Mouse (Mus musculus): ENCODE results near the gene Ulk4. TPM values are rescaled to one million over a fixed set of nuclear protein-coding genes. Genes with fewer than 3 reads are reported as not detected.

Ulk4 gene
- polyA plus RNA-seq, 1 experiment from 2014 or later = 156 TPM

DNA sequence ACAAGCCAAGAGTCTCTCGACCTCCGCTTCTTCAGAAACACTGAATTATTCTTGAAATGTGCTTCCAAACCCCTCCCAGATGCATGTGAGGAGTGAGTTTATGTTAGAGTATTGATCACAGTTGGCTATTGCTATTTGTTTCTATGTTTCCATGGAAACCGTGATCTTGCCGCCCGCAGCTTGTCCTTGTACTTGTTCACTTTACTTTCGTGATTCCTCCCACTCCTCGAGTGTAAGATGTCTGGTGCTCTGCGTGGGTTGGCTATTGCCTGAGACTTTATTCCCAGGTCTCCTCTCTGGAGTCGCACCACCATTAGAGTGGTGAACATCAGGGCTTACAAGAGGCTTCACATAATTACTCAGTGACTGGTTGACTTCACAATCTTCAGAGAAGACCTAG lies 80.5 kb downstream of the Ulk4 start:
- Histone ChIP-seq H3K4me1 (no peaks in the 10 kb centered on the region), H3K4me3 (no peak overlapping the region), H3K9me3 (peaks cover 45% of the 10 kb centered on the region), H3K27me3 (ENCODE audit: poor library complexity, severe bottlenecking) (no peaks in the 10 kb centered on the region), H3K27ac (no peak overlapping the region), H3K36me3 (replicated peaks) (peaks cover 60% of the 10 kb centered on the region)
- 94% methylated on average over 9 of the region's 9 CpGs for WGBS
- DNase-seq (ENCODE audit: extremely low spot score, low spot score) = no peak

DNA sequence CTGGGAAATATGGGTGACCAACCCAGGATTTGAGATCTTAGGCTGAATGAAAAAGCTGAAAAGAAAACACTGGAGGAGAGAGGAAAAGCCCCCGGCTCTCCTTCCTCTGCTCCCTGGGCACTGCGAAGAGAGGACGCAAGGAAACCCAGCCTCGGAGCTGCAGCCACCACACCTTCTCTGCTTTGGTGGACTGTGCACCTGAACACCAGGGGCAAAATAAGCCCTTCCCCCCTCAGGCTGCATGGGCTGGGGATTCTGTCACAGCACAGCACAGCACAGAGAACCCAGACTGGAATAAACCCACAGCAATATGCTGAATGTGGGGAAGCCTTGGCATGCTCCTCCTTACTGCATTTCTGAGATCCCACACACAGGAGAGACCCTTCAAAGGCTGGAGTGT lies 81.9 kb downstream of the Ulk4 start:
- WGBS = 97% methylated on average over 4 of the region's 4 CpGs
- Histone ChIP-seq H3K27me3 (ENCODE audit: poor library complexity, severe bottlenecking) (no peaks in the 10 kb centered on the region), H3K4me3 (no peak overlapping the region), H3K4me1 (no peaks in the 10 kb centered on the region), H3K9me3 (peaks cover 41% of the 10 kb centered on the region), H3K27ac (no peak overlapping the region), H3K36me3 (replicated peaks) (peaks cover 65% of the 10 kb centered on the region)
- no peak for DNase-seq (ENCODE audit: extremely low spot score, low spot score)

DNA sequence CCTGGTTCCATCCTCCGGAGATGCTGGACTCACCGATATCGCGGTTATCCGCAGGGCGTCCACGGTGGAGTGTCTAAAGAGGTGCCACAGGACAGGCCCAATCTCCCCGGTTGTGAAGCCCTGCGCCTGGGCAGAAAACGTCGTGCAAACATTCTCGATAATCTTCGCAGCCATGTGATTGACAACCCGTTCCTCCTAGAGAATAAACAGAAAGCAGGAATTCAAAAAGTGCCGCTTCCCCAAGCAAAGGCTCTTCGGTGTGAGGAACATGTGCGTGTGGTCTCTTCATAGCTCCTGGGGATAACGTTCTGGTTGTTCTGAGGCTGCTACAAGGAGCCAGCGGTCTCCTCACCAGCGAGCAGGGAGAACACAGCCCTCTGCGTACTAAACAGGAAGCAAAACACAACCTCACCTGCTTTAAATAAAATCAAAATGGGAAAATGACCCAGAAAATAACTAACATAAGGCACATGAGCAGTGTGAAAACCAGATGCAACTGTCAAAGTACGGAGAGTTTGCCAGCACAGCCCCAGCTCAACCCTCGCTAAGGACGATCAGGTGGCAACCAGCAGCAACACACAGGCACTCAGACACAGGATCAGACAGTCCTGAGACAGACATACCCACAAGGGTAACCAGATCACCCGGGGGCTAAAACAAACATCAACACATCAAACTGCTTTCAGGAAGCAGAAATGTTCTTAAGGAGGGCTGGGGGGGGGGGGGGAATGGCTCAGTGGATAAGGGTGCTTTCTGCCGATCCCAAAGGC lies 84.2 kb downstream of the Ulk4 start:
- H3K36me3 ChIP-seq (replicated peaks) = peaks cover 61% of the 10 kb centered on the region
- H3K4me1 ChIP-seq = no peaks in the 10 kb centered on the region
- H3K4me3 ChIP-seq = no peak overlapping the region
- DNase-seq (ENCODE audit: extremely low spot score, low spot score) = no peak
- no peak overlapping the region for H3K27ac ChIP-seq
- 95% methylated on average over 26 of the region's 26 CpGs for WGBS
- peaks cover 41% of the 10 kb centered on the region for H3K9me3 ChIP-seq
- H3K27me3 ChIP-seq (ENCODE audit: poor library complexity, severe bottlenecking) = no peaks in the 10 kb centered on the region

DNA sequence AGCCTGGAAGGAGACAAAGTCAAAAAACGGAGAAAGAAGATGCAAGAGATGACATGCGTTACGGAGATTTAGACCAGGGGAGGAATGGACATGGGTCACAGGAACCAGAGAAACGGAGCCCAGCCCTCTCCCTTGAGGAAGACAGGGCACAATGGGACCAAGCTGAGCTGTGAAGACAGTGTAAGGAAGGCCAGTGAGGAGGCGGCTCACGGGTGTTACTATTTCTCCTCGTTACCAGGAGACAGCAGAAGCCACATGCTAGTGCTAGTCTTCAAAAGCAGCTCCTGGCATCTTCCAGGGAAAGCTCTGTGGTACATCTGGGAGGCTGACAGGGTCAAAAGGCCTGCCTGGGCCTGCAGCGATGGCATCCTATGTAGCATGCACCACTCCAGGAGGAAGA lies 89.2 kb downstream of the Ulk4 start:
- no peaks in the 10 kb centered on the region for H3K27me3 ChIP-seq (ENCODE audit: poor library complexity, severe bottlenecking)
- H3K36me3 ChIP-seq (replicated peaks) = peaks cover 40% of the 10 kb centered on the region
- H3K9me3 ChIP-seq = peaks cover 13% of the 10 kb centered on the region
- H3K27ac ChIP-seq = no peak overlapping the region
- WGBS = 88% methylated on average over 8 of the region's 8 CpGs
- no peak overlapping the region for H3K4me3 ChIP-seq
- H3K4me1 ChIP-seq = no peaks in the 10 kb centered on the region
- no peak for DNase-seq (ENCODE audit: extremely low spot score, low spot score)

DNA sequence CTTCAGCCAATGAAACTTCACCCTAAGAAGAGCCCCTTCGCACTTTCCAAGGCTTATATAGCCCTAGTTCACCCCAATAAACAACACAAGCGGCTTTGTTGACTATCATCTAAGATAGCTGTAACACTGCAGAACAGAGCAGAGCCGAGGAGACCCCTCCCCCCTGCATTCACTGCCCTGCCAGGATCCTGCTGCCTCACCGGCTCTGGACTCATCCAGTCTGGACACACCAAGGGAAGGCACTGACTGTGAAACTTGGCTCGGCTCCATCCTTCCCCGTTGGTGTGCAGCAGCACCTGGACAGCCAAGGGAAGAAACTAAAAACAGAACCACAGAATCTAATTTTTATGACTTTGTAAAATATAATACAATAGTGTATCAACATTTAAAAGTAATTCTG lies 91.2 kb downstream of the Ulk4 start:
- WGBS = 73% methylated on average over 6 of the region's 6 CpGs
- Histone ChIP-seq H3K9me3 (no peaks in the 10 kb centered on the region), H3K4me3 (no peak overlapping the region), H3K36me3 (replicated peaks) (peaks cover 21% of the 10 kb centered on the region), H3K27ac (no peak overlapping the region), H3K27me3 (ENCODE audit: poor library complexity, severe bottlenecking) (no peaks in the 10 kb centered on the region), H3K4me1 (no peaks in the 10 kb centered on the region)
- DNase-seq (ENCODE audit: extremely low spot score, low spot score) = no peak

DNA sequence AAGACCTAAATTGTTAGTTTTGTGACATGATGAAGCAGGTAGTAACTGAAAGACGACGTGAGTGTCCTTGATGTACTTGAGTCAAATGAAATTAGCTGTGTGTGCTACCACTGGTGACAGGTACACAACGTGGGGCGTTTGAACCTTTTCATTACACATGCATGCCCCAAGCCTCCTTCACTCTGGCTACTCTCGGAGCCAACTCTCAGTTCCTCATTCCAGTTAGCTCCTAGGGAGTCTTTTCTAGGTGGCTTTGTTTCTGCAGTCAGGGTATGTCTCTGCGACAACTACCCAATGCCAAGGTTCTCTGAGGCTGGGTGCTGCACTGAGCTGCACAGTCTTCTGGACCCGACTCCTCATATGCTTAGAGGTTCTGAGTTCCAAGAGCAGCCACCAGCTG lies 100.6 kb downstream of the Ulk4 start:
- Histone ChIP-seq H3K4me3 (no peak overlapping the region), H3K4me1 (no peaks in the 10 kb centered on the region), H3K27me3 (ENCODE audit: poor library complexity, severe bottlenecking) (no peaks in the 10 kb centered on the region), H3K36me3 (replicated peaks) (peaks cover 16% of the 10 kb centered on the region), H3K27ac (no peak overlapping the region), H3K9me3 (peaks cover 7% of the 10 kb centered on the region; the same call in 1 of the 2 replicates)
- DNase-seq (ENCODE audit: extremely low spot score, low spot score) = no peak
- WGBS = 91% methylated on average over 7 of the region's 7 CpGs

DNA sequence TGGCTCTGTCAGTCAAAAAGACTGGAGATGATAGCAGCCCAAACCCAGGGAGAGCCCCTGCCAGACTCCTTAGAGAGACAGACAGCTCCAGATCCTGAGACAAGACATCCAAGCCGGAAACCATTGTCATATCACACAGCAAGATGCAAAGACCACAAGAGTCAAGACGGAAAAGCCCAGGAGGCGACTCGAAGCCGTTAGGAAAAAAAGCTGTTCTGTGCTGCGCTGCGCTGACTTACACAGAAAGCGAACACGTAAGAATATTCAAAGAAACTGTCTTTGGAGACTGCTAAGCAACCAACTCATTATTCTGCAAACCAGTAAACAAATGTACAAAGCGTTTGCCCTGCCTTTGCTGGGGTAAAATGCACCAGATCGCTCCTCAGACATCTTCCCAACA lies 101.8 kb downstream of the Ulk4 start:
- DNase-seq (ENCODE audit: extremely low spot score, low spot score) = no peak
- peaks cover 7% of the 10 kb centered on the region; the same call in 1 of the 2 replicates for H3K9me3 ChIP-seq
- WGBS = 90% methylated on average over 11 of the region's 11 CpGs
- no peaks in the 10 kb centered on the region for H3K27me3 ChIP-seq (ENCODE audit: poor library complexity, severe bottlenecking)
- H3K36me3 ChIP-seq (replicated peaks) = peaks cover 18% of the 10 kb centered on the region
- no peak overlapping the region for H3K4me3 ChIP-seq
- no peak overlapping the region for H3K27ac ChIP-seq
- no peaks in the 10 kb centered on the region for H3K4me1 ChIP-seq

DNA sequence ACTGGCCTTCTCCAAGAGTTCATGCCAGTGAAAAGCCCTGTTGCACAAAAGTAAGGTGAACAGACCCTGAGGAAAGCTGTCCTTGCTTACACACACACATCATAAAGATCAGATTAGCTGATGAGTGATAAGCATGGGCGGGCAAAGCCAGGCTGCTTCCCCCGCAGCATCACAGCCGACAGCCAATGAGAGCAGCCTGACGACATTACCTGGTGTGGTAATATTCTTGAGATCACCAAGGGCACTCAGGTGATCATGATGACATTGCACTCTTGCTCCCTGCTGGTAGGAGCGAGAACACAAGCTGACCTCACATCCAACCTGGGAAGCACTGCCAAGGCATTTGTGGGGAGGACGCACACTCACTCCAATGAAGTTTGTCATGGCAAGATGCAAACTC lies 104.9 kb downstream of the Ulk4 start:
- Histone ChIP-seq H3K4me3 (no peak overlapping the region), H3K27ac (no peak overlapping the region), H3K36me3 (replicated peaks) (peaks cover 8% of the 10 kb centered on the region), H3K4me1 (no peaks in the 10 kb centered on the region), H3K27me3 (ENCODE audit: poor library complexity, severe bottlenecking) (no peaks in the 10 kb centered on the region), H3K9me3 (peaks cover 2% of the 10 kb centered on the region; the same call in 1 of the 2 replicates)
- DNase-seq (ENCODE audit: extremely low spot score, low spot score) = no peak
- 93% methylated on average over 6 of the region's 6 CpGs for WGBS

DNA sequence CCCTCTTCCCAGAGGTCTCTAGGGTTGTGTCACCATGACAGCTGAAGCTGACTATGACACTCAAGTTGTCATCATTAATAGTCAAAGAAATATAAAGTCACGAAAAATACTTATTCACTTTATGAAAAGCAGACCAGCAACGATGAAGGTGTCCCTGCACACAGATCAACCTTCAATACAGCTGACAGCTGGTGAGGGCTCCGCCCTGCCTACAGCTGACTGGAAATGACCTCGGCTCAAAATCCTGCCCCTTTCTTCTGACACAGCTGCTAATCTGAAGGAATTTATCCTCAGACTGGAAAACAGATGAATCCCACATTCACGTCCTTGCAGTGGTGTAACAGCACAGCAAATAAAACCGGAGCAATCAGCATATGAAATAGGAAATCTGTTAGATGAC lies 105.4 kb downstream of the Ulk4 start:
- no peak overlapping the region for H3K4me3 ChIP-seq
- no peak for DNase-seq (ENCODE audit: extremely low spot score, low spot score)
- no peaks in the 10 kb centered on the region for H3K4me1 ChIP-seq
- no peaks in the 10 kb centered on the region for H3K9me3 ChIP-seq
- no peak overlapping the region for H3K27ac ChIP-seq
- H3K27me3 ChIP-seq (ENCODE audit: poor library complexity, severe bottlenecking) = no peaks in the 10 kb centered on the region
- WGBS = 89% methylated on average over 6 of the region's 6 CpGs
- H3K36me3 ChIP-seq (replicated peaks) = 0 out of 2 replicates have a peak, but pooled peaks cover 5% of the 10 kb centered on the region

DNA sequence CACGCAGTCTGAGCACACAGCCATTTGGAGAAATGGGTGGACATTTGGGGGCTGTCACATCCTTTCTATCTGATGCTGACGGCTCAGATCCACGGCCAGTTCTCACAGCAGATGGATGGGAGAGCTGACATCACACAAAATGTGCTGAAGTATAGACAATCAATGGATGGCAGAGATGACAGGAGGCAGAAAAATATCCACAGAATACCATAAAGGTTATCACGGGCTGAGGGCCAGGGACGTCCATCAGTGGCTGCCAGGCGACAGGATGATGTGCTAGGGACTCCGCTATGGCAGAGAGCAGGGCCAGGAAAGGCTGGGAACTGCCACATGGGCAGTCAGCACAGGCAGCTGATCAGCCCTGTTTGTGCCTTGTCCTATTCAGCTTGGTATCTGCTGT lies 112.4 kb downstream of the Ulk4 start:
- no peak overlapping the region for H3K4me3 ChIP-seq
- H3K4me1 ChIP-seq = peaks cover 8% of the 10 kb centered on the region
- DNase-seq (ENCODE audit: extremely low spot score, low spot score) = no peak
- 88% methylated on average over 7 of the region's 7 CpGs for WGBS
- peaks cover 11% of the 10 kb centered on the region for H3K36me3 ChIP-seq (replicated peaks)
- H3K27me3 ChIP-seq (ENCODE audit: poor library complexity, severe bottlenecking) = no peaks in the 10 kb centered on the region
- H3K9me3 ChIP-seq = peaks cover 3% of the 10 kb centered on the region
- H3K27ac ChIP-seq = no peak overlapping the region

DNA sequence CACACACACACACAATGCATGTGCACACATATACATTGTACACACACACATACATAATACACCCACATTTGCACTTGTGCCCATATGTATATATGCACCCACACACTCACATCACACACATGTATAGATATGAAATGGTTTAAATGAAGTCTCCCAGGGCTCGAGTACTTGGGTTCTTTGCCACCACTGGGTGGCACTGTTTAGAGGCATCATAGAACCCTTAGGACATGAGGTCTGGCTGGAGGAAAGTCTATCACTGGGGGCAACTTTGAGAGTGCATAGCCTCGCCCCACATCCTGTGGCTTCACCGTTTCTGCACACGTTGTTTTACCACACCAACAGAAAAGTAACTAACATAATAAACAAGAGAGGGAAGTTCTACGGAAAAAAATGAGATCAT lies 114.2 kb downstream of the Ulk4 start:
- H3K27ac ChIP-seq = no peak overlapping the region
- 56% methylated on average over 5 of the region's 5 CpGs for WGBS
- H3K4me1 ChIP-seq = peaks cover 8% of the 10 kb centered on the region
- no peak for DNase-seq (ENCODE audit: extremely low spot score, low spot score)
- no peaks in the 10 kb centered on the region for H3K27me3 ChIP-seq (ENCODE audit: poor library complexity, severe bottlenecking)
- H3K4me3 ChIP-seq = no peak overlapping the region
- H3K9me3 ChIP-seq = peaks cover 3% of the 10 kb centered on the region
- peaks cover 11% of the 10 kb centered on the region for H3K36me3 ChIP-seq (replicated peaks)

DNA sequence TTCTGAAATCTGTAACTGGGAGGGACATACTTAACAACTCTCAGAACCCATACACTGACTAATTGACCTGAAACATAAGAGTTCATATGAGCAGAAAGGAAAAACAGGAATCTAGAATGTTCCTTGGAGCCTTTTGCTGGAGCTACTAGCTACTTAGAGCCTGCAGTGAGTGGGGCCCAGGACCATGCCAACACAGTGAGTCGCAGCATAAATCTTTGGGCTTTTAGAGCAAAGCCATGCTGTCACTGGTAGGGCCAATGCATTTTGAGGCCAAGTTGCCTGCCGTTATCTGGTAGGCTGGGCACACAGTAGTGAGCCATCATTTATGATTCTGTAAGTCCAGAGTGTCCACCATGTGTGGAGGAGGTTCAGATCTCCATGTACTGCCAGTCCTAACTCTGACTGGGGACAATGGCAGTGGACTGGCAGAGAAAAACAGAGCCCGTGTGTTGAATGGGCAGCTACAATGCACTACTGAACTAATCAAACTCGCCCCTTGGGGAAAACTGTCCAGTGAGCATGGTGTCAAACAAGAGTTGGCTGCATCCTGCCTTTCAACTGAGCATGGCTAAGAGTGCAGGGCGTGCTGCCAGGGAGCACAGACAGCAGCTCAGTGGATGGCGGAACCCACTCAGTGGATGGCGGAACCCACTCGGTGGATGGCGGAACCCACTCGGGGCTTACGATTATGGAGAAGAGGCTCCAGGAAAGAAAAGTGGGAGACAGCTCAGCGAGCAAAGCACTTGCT lies 115.0 kb downstream of the Ulk4 start:
- DNase-seq (ENCODE audit: extremely low spot score, low spot score) = no peak
- Histone ChIP-seq H3K9me3 (peaks cover 3% of the 10 kb centered on the region), H3K27ac (no peak overlapping the region), H3K36me3 (replicated peaks) (peaks cover 11% of the 10 kb centered on the region), H3K4me1 (peaks cover 8% of the 10 kb centered on the region), H3K27me3 (ENCODE audit: poor library complexity, severe bottlenecking) (no peaks in the 10 kb centered on the region), H3K4me3 (no peak overlapping the region)
- 92% methylated on average over 12 of the region's 12 CpGs for WGBS

DNA sequence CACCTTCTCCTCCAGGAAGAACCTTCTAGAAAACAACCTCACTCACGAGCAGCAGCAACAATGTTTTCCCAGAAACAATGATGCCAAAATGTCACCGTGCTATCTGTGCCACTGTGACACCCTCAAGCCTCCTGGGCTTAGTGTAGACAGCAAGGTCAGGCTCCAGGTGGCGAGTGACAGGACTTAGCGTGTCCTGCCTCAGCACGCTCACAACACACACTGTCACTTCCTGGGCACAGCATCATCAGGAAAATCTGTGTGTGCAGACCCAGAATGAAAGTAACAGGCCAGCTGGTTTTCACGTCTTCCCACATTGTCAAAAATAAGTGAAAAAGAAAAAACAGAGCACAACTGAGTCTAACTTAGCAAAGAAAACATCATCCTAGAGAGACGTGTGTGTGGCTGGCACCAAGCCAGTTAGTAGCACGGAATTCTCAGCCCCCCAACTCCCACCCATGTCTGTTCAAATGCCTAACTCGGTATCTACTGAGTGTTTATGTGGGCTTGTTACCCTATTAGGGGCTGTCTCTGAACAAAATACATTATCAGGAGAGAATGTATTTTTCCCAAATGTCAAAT lies 120.7 kb downstream of the Ulk4 start:
- no peak for DNase-seq (ENCODE audit: extremely low spot score, low spot score)
- no peaks in the 10 kb centered on the region for H3K36me3 ChIP-seq (replicated peaks)
- no peaks in the 10 kb centered on the region for H3K27me3 ChIP-seq (ENCODE audit: poor library complexity, severe bottlenecking)
- H3K4me3 ChIP-seq = no peak overlapping the region
- no peaks in the 10 kb centered on the region for H3K4me1 ChIP-seq
- 89% methylated on average over 9 of the region's 9 CpGs for WGBS
- no peaks in the 10 kb centered on the region for H3K9me3 ChIP-seq
- no peak overlapping the region for H3K27ac ChIP-seq

Measured in forebrain, embryonic 10.5 days (tissue).